Mouse (Mus musculus): Measurements from ENCODE around the gene Pkhd1. TPM values are rescaled to one million over a fixed set of nuclear protein-coding genes. Genes with fewer than 3 reads are reported as not detected.
"Not testable (repeated sequence)": the region's sequence is repeated elsewhere in the genome, so short reads cannot be mapped to it uniquely, and the experiment has no call there.

Pkhd1 gene
- total RNA-seq, 2 experiments from 2014 or later: not detected

- ATAC-seq (ENCODE audit: poor library complexity, severe bottlenecking): no peak
These were observed 315.5 kb downstream of the Pkhd1 start for GRCm38 (mm10) chr1:20302187-20302942.

- ATAC-seq (ENCODE audit: poor library complexity, severe bottlenecking): no peak
These were observed 316.2 kb downstream of the Pkhd1 start for GRCm38 (mm10) chr1:20301631-20302030.

GRCm38 (mm10) chr1:20288696-20289095 is 329.2 kb downstream of the Pkhd1 start:
- ATAC-seq (ENCODE audit: poor library complexity, severe bottlenecking): no peak

DNA sequence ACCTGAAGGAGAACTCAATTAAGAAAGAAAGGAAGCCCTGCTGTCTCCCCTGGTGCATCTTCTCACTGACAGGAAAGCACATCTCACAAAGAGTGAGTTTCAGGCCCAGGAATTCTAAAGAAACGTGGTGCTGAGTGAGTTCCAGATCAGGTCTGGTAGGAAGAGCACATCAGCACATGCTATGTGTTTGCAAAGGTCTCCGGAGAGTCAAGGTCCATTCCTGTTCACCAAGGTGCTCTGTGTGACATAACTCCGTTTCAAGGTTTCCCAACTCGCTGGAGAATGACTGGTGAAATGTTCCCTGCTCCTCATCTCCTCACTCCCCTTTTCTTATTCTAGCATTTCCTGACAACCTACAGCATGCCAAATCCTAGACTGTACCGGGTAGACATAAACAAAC is 357.5 kb downstream of the Pkhd1 start:
- ATAC-seq (ENCODE audit: poor library complexity, severe bottlenecking): no peak

DNA sequence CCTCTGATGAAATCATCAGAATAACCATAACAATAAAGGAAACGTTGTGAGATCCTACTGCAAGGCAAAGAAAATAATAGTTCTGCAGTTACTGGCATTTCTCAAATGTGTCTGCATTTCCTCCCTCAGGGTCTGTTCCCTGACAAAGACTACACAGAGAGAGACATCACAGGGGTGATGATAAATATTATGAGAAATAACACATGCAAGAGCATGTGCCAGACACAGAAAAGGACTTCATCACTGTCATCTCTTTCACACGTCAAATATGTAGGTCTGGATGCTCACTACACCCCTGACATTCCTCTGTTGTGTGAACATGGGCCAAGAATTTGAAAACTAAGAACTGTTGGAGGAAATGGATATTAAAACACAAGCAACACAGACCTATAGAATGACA is 369.7 kb downstream of the Pkhd1 start:
- no peak for ATAC-seq (ENCODE audit: poor library complexity, severe bottlenecking)

- ATAC-seq (ENCODE audit: poor library complexity, severe bottlenecking): no peak
These were observed 401.2 kb downstream of the Pkhd1 start for GRCm38 (mm10) chr1:20216681-20217080.

DNA sequence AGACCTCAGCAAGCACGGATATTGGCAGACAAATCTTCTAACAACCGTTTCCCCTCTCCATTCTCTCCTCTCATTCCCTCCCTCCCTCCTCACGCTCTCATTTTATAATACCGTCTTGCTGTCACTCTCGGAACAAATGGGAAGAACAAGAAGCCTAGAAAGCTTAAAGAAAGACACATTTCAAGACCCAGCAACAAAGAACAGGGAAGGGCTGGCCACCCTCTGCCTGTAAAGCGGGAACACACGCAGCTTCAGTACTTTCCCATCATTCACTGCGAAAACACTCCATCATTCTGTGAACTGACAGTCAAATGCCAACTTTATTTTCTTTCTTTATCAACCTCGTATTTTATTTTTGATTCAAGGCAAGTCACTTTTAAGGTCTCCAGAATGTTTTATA is 427.4 kb downstream of the Pkhd1 start:
- ATAC-seq (ENCODE audit: poor library complexity, severe bottlenecking): no peak

- ATAC-seq (ENCODE audit: poor library complexity, severe bottlenecking): no peak
These were observed 437.7 kb downstream of the Pkhd1 start for GRCm38 (mm10) chr1:20180157-20180556.

DNA sequence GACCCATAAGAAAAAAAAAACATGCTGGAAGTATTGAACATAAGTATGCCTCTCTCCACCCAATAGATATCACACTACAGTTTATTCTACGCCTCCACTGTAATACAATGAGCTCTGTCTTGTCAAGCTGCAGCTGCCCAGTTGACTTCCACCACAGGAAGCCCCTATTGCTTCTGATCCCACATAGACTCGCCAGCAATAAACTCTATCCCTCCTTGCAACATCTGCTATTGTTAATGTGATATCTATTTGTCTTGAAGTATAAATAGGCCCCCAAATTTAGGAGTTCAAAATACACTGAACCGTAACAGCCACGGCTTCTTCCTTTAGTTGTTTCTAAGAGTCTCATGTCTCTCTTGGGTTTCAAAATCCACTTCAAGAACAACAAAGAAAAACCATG is 446.7 kb downstream of the Pkhd1 start:
- no peak for ATAC-seq (ENCODE audit: poor library complexity, severe bottlenecking)

GRCm38 (mm10) chr1:20150627-20151026 is 467.2 kb downstream of the Pkhd1 start:
- ATAC-seq (ENCODE audit: poor library complexity, severe bottlenecking): not testable (repeated sequence)

- no peak for ATAC-seq (ENCODE audit: poor library complexity, severe bottlenecking)
These were observed 467.8 kb downstream of the Pkhd1 start for GRCm38 (mm10) chr1:20150016-20150415.

DNA sequence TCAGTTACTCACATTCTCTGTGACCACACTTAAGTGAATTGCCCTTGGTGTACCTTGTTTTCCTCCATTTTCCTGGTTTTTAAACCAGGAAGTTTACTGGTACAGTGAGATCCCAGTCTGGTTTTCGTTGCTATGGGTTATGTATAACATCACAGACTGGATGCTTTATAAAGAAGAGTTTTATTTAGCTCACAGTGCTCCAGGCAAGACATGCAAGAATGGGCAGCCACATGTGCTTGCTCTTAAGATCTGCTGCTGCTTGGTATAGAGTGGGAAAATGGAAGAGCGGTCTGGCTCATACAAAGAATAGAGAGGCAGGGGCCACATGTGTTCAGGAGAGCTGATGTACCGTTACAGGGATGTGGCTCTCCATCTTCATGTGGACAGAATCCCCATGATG is 481.7 kb downstream of the Pkhd1 start:
- ATAC-seq (ENCODE audit: poor library complexity, severe bottlenecking): no peak

DNA sequence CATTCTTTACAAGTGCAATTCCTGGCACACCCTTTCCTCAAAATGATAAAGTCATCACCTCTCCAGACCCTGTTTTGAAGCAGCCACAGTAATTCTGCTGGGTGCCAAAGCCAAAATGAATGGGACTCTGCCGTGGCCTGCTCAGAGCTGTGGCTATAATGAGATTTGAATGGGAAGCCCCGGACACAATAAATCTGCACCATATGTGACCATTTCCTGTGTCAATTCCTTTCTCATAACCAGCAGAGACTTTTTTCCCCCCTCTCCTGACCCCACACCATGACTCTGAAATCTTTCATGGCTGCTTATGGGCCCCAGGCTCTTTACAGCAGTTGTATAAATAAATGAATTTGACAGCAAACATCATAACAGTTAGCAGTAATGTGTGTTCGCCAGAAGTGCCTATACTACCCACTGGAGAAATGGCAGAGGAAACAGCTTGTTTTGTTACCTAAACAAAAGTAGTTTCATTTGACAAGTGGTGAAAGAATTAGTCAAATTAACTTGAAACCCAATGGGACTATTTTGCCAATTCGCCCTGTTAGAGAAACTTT is 482.7 kb downstream of the Pkhd1 start:
- ATAC-seq (ENCODE audit: poor library complexity, severe bottlenecking): no peak

DNA sequence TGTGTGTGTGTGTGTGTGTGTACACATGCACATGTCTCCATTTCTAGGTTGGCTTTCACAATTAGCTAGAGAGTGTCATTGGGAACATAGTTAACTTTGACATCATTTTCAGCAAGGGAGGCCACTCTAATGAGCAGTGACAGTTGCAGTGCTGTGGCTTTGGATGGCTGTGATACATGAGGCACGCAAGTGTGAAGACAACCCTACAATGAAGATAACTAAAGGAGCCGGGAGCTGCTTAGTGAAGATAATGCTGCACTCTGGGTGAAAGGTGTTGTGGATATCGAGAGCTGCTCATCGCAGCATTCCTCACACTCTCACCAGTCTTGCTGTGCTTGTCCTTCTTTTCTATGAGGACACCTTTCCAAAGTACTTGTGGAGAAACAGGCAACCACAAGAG is 484.2 kb downstream of the Pkhd1 start:
- no peak for ATAC-seq (ENCODE audit: poor library complexity, severe bottlenecking)

GRCm38 (mm10) chr1:20131786-20132596 is 485.9 kb downstream of the Pkhd1 start:
- no peak for ATAC-seq (ENCODE audit: poor library complexity, severe bottlenecking)

DNA sequence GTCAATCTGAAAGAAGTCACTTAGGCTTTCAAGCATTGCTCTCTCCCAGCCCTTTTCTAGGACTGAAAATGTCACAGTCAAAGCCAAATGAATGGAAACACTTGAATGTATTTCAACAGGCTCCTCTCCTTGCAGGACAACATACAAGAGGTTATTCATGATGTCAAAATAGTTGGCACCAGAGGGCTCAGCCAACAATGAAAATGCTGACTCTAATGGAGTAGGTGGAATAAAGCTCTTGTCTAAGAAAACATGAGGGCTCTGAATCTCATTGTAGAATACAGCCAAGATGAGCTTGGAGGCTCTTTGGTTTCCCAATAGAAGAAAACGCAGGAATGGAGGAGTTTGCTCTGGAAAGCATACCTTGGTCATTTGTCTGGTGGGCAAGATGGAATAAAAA is 500.5 kb downstream of the Pkhd1 start:
- no peak for ATAC-seq (ENCODE audit: poor library complexity, severe bottlenecking)

DNA sequence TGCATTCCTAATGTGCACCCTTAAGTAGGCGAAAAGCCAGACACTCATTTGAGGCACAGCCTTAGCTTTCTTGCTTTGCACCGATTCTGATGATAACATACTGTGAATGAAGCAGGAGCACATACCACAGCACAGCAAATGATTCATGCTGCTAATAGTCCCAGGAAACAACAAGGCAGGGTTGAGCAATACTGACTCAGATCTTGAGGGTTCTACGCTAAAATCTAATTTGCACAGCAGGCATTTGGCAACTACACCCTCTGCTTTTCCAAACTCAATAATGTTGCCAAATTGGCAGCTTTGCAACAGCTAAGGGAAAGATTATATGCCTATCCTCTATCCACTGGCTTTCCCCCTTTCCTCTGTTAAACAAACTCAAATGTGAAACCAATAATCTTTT is 548.1 kb downstream of the Pkhd1 start:
- no peak for ATAC-seq (ENCODE audit: poor library complexity, severe bottlenecking)

DNA sequence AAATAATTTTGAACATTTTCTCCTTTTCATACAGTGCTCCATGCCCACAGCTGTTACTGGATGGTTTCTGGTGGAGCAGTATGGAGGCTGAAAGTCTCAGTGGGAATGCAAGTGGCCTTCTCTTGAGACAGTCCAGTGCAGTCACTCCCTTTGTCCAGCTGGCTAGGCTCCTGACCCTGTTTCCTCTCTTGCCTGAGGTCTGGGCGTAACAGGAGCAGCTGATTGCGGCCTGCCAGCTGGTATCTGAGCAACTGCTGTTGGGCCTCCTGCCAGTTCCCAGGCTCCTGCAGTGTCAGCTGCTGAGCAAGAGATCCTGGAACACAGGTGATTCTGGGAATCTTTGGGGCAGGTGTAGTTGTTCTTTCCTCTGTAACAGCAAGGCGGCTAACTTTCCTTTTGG is 559.6 kb downstream of the Pkhd1 start:
- ATAC-seq (ENCODE audit: poor library complexity, severe bottlenecking): no peak

DNA sequence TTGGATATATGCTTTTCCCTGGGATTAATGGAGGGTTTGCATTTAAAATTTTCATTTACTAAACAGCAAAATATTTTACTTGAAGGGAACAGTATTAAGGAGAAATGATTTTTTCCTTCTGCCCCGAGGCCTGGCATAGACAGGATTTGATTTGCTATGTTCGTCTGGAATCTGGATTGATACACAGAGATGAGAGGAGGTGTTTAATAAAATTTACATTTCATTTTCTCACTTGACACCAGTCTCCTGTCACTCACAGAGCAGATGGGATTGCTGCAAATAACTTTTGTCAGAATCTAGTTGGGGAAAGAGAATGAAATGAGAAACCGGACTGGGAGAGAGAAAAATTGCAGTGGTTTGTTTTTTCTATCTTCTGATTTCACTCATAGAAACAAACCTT is 578.5 kb downstream of the Pkhd1 start:
- no peak for ATAC-seq (ENCODE audit: poor library complexity, severe bottlenecking)

DNA sequence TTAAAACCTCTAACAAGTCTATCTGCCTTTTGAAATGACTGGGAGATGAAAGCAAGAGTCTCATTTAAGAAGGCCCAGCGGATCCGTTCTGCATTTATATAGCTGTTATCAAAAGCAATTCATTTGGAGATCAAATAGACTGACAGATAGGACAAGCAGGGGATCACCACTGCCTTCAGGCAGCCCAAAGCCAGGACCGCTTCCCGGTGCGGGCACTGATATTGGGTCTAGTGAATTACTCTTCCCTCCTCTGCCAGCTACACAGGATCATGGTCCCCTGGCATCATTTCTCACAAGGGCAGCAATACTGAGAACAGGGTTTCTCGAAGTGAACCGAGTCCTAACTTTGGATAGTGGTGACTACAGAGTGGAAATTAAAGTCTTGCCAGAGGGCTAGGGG is 582.6 kb downstream of the Pkhd1 start:
- no peak for ATAC-seq (ENCODE audit: poor library complexity, severe bottlenecking)

DNA sequence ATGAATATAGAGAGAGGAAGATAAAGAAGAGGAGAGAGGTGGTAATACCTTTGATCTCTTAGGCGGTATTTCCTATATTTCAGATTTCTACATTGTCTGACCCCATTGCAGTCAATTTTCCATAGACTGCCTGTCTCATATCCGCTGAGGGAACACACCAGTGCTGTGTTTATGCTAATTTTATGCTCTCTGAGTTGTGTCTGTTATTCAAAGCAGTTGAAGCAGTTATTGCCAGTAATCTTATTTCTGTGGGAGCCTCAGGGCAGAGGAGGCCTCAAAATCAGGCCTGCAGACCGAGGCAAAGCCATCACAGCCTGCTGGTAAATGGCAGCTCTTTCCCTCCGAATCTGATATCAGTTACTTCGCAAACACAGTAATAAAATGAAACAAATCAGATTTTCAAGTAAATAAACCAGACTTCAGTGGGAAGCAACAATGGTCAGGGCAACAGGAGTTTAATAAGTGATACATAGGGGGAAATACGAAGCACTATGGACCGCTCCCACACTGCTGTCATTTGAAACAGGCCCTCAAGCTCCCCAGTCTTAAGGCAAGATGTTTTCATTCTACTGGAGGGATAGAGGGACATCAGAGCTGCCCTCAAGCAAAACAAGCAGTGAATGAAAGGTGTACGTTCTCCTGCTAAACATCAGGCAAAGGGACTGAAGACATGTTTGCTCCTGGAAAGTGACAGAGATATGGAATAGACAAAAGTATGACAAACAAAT is 599.5 kb downstream of the Pkhd1 start:
- ATAC-seq (ENCODE audit: poor library complexity, severe bottlenecking): no peak

Measured in megakaryocyte, adult 5-6 weeks (primary cell).